Mouse (Mus musculus) ES-CJ7 (cell line): ENCODE results near the gene Wrb.
"Not testable (repeated sequence)": the region's sequence is repeated elsewhere in the genome, so short reads cannot be mapped to it uniquely, and the experiment has no call there.

Experiments used
- DNase-seq: peaks from one replicate; pipeline ENCODE4 v3.0.0; 2011; ENCODE audit warnings: low read depth, low spot score

Gene Wrb

DNA sequence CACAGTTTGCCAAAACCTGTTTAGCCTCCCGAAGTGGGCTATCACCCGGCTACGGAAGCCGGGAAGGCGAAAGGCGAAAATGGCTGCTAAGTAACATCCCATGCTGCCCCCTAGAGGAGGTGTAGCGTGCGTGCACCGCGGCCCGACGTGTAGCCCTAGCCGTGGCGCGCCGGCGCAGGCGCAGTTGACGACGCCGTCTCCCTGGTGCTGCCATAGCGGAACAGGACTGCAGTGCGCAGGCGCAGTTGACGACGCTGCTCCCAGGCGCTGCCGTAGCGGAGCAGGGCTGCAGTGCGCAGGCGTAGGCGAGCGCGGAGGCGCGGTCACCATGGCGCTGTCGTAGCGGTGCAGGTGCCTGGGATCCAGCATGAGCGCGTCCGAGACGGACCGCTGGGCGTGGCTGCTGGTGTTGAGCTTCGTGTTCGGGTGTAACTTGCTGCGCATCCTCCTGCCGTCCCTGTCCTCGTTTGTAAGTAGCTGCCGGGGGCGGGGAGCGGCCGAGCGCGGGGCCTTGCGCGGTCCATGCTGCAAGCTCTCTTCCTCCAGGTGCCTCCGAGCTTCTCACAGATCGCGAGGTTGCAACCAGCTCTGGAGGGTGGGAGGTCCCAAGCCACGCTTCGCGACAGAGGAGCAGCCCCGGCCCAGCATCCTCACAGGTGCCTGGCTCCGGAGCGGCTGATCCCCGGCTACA lies at the start of gene Wrb:
Gene Wrb, plus strand, starts transcription at position 298 of the 691 bp plus-strand sequence.
- DNase-seq = peak; percentile 100

DNA sequence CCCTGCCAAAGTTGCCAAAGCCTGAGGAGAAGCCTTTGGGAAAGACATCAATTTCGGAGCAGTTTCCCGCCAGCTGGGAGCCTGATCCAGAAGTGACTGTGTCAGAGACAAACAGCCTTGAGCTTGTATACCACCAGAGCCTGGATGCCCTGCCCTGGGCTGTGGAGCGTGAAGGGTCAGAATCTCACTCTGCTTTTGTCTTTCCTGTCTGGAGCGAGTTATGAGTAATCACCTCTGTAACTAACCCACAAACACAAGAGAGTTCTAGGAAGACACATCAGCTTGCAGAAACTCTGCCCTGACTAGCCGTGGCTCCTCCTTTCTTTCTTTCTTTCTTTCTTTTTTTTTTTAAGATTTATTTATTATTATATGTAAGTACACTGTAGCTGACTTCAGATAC lies 49.2 kb upstream of the Wrb start:
- no peak for DNase-seq

DNA sequence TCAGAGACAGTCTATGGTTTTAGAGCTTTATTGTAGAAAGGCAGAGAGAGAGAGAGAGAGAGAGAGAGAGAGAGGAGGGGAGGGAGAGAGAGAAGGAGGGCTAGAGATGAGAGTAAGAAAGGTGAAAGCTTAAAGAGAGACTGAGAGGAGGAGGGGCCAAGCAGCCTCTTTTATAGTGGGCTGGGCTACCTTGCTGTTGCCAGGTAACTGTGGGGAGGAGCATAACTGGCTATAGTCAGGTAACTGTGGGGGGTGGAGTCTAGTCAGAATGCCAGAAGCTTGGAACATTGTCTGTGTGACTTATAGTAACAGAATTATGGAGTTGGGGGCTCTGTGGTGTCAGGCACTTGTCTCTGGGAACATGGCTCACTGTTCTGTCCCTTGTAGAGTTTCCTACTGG lies 47.4 kb upstream of the Wrb start:
- DNase-seq = peak; percentile 45

DNA sequence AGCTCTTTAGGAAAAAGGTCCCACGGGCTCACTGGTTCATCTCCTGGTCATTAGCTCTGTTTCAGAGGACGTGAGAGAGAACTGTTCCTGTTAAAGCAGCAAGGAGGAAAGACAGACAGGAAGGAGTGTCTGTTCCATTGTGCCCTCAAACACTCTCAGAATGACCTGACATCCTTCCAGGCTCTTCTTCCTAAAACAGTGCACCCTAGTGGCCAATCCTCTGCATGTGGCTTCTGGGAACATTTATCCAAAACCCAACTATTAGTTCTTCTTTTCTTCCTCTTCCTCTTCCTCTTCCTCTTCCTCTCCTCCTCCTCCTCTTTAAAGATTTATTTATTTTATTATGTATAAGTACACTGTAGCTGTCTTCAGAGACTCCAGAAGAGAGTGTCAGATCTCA lies 42.2 kb upstream of the Wrb start:
- DNase-seq = peak; percentile 81

DNA sequence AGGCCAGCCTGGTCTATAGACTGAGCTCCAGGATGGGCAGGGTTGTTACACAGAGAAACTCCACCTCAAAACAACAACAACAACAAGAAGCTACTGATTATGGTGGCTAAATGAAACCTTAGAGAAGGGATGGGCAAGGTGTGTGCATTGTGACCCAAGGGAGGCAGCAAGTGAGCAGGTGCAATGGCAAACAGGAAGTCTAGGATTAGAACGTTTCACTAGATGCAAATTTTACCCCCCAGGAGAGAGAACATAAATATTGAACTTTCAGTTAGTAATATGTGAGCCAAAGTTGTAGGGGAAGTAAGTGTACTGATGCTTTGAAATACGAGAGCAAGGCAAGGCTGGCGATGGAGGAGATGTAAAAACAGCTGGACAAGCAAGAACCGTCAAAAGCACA lies 35.5 kb upstream of the Wrb start:
- no peak for DNase-seq

DNA sequence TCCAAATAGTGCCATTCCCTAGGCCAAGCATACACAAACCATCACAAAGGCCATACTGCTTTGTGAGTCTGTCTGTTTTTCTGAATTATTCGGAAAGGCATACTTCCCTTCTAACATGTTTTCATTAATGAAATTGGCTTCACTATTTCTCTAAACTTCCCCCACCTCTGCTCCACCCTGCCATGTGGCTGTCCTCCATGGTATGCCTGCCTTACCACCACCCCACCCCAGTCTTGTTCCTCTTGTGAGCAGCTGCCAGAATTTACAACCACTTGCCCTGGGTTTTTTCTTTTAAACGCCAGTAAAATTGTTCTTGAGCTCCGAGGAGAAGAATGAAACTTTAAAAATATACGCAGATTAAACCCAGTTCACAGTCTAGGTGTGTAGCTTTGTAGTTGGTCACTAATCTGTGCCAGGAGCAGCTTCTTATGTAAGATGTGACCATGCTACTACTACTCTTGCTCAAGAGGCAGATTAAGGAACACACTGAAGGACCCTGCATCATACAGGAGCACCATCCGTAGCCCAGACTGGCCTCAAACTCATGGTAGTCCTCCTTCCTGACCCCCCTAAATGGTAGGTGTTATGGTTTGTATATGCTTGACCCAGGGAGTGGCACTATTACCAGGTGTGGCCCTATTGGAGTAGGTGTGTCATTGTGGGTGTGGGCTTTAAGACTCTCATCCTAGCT lies 34.4 kb upstream of the Wrb start:
- no peak for DNase-seq

DNA sequence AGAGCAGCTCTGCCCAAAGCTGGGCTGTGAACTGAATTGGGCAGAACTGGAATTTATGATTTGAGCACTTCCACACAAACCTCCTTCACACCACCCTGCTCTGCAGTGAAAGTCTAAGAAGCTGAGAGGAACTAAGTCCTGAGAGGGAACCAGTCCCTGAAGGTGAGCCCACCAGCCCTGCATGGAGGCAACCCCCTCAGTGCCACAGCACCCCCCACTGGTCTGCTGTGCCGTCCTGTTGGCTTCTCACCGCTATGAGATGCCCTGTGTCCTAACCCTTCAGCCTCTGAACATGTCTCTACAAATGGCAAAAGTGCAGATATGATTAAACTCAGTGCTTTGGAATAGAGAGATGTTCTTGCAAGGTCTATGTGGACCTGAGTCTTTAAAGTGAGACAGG lies 32.4 kb upstream of the Wrb start:
- DNase-seq = no peak

DNA sequence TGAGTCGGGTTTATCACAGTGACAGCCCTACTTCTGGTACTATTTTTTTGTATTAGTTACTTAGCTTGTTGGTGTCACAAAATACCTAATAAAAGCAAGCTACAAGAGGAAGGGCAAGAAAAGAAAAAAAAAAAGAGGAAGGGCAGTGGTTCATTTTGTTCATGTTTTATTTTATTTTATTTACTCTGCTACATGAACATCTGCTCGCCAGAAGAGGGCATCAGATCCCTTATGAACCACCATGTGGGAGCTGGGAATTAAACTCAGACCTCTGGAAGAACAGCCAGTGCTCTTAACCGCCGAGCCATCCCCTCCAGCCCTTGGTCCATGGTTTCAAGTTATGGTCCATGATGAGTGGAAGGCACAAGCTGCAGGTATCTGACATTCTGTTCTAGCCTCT lies 30.5 kb upstream of the Wrb start:
- peak; percentile 80 for DNase-seq

DNA sequence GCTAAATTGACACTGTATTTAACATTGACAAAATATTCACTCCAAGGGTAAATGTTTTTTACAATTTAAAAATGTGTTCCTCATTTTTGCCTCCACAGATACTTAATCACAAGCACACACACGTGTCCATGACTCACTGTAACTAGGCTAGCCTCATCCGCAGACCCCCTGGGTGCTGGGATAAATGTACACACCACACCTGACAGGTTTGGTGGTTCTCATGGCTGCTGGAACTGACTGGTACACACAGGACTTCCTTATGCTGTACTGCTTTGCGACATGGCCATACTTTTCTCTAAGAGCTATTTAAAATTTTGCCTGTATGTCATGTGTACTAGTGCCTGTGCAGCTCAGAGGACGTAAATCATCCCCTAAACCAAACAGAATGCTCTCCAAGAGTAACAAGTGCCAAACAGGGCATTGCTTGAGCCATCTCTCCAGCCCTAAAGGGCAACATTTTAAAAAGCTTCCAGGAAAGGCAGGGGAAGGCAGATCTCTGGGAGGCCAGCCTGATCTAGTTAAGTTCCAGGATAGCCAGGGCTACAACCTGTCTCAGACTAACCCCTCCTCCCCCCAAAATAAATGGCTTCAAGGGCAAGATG lies 25.1 kb upstream of the Wrb start:
- no peak for DNase-seq

DNA sequence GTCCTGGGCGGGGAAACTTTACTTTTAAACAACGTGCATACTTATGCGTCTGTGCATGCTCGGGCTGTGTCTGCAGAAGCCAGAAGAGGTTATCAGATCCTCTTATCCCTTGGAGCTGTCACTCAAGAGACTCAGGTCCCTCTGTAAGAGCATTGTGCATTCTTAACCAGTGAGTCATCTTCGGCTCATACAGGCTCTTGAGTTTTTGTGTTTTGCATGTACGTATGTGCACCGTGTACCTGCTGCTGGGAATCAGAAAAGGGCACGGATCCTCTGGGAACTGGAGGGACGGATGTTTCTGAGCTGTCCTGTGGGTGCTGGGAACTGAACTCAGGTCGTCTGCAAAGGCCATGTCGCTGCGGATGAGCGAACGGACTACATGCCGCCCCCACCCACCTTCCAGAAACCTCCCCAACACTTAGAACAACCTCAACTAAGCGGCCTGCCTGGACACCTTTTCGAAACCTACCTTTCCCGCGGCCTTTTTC lies 18.5 kb upstream of the Wrb start:
- peak; percentile 37 for DNase-seq

DNA sequence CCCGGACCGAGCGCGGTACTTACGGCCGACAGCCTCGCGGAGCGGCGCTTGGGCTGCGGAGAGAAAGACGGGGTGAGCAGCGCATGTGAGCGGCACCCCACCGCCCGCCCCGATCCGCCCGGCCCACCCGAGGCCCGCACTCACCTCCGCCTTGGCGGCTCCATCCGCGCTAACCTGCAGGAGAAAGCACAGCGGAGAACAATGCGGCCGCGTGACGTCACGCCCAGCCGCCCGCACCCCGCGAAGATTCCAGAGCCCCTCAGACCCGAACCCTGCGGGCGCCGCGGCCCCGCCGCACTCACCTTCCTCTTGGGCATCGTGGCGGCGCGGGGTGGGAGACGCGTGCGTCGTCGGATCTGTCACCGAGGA lies 17.9 kb upstream of the Wrb start:
- no peak for DNase-seq

DNA sequence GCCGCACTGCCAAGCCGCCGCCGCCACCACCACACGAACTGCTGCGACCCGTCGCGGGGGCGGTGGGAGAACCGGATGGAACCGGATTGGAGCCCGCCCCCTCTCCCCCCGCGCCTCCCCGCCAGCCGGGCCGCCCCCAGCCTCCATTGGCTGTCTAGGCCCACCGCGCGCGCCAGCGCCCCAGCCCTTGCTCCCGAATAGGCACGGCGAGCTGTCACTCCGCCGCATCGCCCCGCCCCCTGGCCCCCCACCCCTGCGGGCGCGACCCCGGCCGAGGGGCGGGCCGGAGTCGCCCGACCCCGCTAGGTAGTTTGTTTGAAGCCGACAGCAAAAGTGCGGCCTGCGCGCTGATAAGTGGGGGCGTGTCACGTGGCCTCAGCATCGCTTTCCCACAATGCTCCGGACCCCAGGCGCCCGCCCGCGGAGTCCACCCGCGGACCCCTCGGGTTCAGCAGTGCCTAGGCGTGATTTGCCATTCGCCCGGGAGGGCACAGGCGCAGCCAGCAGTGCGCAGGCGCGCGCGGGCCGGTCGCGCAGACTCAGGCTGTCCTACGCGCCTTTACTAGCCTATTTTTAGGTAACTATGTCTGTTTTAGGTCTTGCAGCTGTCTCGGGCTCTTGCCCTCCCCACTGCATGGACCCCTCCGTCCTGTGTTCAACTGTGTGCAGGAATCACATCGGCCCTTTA lies 17.4 kb upstream of the Wrb start, which contains the start of gene Hmgn1:
Gene Hmgn1, minus strand, starts transcription at position 73 of the 688 bp plus-strand sequence.
- DNase-seq = peak; percentile 99

DNA sequence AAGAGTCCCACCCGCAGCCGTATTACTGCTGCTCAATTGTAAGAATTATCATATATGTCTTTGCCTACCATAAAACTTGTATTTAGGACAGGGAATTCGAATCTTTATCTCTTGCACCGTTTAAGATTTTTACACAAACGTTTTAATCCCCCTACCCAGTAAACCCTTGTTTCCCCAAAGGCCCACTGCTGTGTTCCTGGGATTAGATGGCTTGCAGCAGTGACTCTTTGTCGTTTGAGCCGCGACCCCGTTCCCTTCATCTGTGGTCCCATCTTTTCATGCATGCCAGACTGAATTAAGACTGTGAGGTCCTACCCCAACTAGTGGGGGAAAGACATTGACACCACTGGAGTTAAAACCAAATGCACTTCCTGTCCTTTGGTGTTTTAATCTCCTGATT lies 16.7 kb upstream of the Wrb start:
- DNase-seq = no peak

DNA sequence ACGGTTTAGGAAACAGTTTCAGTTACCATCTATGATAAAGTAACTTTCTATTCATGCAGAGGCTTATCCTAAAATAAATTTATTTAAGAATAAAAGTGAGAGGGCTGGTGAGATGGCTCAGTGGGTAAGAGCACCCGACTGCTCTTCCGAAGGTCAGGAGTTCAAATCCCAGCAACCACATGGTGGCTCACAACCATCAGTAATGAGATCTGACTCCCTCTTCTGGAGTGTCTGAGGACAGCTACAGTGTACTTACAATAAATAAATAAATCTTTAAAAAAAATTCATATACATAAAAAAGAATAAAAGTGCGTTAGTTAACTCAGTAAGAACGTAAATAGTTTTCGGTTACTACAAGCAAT lies 478 bp upstream of the Wrb start:
- DNase-seq = not testable (repeated sequence)

DNA sequence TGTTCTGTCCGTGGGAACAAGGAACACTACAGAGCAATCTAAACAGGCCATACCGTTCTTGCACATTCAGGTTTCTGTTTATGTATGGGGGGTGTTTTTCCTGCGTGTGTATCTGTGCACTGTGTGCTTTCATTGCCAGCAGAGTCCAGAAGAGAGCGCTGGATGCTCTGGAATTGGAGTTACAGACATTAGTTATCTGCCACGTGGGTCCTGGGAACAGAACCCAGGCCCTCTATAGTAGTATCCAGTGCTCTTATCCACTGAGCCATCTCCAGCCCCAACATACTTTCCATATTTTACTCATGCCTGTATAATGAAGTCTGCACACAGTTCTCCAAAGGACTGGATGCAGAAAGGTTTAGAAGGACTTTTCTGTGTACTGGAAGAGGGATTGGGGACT lies 607 bp downstream of the Wrb start:
- DNase-seq = no peak

DNA sequence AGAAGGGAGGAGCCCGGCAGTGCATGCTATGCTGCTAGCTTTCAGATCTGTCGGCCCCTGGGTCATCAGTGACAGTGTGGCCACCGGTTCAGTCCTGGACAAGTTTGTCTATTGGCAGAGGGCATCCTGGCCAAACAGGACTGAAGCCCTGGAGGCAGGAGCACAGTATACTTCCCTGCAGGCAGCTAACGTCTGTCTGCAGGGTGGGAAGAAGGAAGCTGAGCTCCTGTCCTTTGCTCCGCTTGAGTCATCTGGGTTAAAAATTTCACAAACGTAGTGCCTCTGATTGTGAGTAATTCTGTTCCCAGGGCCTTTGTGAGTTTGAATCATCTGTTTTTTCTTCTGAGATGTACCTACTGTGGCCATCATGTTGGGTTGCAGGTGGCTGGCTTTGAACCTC lies 3.6 kb downstream of the Wrb start:
- DNase-seq = no peak

DNA sequence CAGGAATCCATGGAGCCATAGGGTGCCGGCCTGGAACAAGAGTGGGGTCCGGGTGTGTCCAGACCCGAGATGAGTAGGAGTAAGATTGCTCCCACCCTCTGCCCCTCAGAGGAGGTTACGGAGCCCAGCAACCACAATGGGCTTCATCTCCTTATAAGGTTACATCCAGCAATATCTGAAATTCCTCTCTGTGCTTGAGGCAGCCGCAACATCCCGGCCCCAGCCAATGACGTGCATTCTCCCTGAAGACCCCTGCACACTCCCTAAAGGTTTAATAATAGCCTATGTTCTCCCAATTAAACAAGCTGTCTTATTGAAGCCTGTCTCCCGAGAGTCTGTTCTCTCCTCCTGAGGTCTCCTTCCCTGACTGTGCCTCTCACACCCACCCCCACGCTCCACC lies 4.1 kb downstream of the Wrb start:
- no peak for DNase-seq

DNA sequence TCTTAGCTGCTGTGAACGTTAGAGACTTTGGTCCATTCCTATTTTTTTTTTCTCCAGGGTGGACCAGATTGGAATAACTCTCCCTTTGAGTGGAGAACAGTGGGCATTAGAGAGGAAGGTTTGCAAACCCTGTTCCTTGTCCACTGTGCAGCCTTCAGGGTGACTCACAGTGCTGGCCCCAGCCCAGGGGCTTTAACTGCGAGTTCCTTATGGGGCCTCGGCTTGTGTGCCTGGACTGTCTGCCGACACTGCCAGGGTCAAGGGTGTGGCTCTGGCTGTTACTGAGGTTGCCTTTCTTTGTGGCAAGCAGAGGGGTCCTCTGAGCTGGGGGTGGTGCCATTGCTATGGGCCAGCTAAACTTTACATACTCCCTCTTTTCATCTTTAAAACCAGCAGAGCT lies 5.8 kb downstream of the Wrb start:
- no peak for DNase-seq

DNA sequence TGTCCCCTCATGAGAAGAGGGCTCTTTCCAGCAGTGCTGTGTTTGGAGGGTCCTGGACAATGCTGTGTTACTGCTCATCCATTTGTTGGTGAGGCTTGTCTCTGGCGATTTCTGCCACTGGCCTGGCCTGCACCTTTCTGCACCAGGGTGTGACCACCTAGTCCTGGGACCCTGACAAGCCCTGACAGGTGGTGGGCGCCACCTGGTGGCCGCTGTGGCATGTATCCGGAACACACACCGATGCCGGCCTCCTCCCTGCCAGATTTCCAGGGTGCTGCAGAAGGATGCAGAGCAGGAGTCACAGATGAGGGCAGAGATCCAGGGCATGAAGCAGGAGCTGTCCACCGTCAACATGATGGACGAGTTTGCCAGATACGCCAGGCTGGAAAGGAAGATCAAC lies 6.3 kb downstream of the Wrb start:
- peak; percentile 73 for DNase-seq

DNA sequence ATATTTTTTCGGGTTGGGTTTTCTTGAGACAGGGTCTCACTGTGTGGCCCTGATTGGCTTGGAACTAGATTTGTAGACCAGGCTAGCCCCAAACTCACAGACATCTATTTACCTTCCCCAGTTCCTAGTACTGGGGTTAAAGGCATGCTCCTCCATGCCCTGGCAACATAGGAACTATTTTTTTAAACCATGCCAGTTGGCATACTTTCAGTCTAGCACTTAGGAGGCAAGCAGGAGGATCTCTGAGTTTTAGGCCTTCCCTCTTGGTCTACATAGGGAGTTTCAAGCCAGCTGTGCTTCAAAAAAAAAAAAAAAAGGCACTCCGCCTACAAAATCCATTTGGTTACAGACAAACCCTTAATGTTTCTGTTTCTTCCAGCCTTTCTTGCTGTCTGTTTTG lies 9.3 kb downstream of the Wrb start:
- no peak for DNase-seq

DNA sequence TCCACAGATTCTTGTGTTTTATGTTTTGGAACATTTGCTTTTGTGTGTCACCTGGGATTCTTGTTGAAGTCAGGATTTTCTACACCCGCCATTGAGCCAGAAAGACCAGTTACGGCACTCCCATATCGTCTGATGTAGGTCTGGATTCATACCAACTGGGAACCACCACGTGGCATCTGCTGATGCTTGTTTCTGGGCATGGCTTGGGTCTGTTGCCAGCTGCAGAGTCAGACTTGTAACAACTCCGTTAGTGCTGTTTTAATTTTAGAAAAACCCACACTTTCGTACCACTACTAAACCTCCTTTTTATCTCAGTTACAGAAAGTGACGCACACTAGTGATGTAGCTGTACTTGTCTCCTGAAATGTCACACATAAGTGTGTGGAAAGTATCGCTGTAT lies 10.8 kb downstream of the Wrb start:
- DNase-seq = no peak

DNA sequence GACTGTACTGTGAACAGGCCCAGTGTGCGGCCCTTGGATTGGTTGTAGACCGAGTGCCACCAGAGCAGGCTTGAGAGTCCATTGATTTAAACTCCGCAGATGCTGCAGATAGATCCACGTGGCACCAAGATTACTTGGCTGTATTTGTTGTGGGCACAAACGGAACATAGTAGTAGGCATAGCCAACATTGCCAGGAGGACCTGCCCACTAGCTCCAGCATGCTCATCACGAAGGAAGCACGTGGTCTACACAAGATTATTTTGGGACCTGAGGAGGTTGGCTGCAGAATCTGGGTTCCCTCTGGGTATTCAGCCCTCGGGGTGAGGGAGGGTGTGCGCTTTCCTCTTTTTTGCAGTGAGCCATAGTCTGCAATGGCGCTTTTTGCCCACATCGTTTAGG lies 12.0 kb downstream of the Wrb start:
- no peak for DNase-seq
